Comparison of ENCODE assay signal across 9 mouse cellular contexts in the genomic region with DNA sequence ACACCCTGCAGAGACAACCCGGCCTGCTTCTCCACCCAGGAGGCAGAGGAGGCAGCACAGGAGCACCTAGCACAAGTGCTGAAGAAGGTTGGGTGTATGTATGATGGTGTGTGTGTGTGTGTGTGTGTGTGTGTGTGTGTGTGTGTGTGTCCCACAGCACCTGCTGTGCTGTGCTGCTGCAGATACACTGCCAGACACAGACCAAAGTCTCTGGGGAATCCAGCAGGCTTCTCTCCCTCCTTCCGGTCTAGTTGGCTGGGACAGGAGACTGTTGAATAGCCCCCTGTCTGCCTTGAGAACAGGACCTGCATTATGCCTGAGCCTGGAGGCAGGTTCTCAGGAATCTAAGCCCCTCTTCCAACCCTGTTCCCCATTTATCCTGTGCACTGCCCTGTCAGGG. TPM values are rescaled to one million over a fixed set of nuclear protein-coding genes. Genes with fewer than 3 reads are reported as not detected.
DNase-seq lines count a peak whose midpoint lies in the region; ATAC-seq lines count a peak whose summit lies in the region.
"Had no signal": no experiment of that assay in that cellular context is flagged by ENCODE, and none has a peak within 500 bp of the region (broad histone marks: within the 10 kb centered on the region; RNA-seq: fewer than 3 reads in every experiment).

No protein-coding gene starts in this region.

- H3K9ac ChIP-seq in neural tube, embryonic 11.5 days (ENCODE audit: low read length), result peak overlapping the region; percentile 80
- H3K9ac ChIP-seq in forebrain, embryonic 12.5 days, result peak overlapping the region; percentile 83
- H3K9ac ChIP-seq in liver, embryonic 13.5 days, result peak overlapping the region; percentile 81

- no peak for ATAC-seq in neural tube, embryonic 11.5 days (ENCODE audit: insufficient read depth, low FRiP score, low TSS enrichment)
- ATAC-seq in forebrain, embryonic 12.5 days (ENCODE audit: low FRiP score), result no peak
- ATAC-seq in liver, embryonic 13.5 days (ENCODE audit: low read depth), result no peak

- H3K27me3 ChIP-seq in neural tube, embryonic 11.5 days (ENCODE audit: control insufficient read depth, insufficient read depth, low read length), result no peaks in the 10 kb centered on the region
- peaks cover 6% of the 10 kb centered on the region for H3K27me3 ChIP-seq in forebrain, embryonic 12.5 days
- no peaks in the 10 kb centered on the region; the same call in none of the 2 replicates for H3K27me3 ChIP-seq in liver, embryonic 13.5 days

- DNase-seq in neural tube, embryonic 11.5 days (ENCODE audit: low spot score), result no peak
- DNase-seq in neural tube, embryonic 10.5 days (ENCODE audit: extremely low spot score, low spot score), result no peak
- no peak for DNase-seq in liver, embryonic 13.5 days
- DNase-seq in frontal cortex, postnatal 36 days (ENCODE audit: low spot score in 2 of 2), result no peak
- DNase-seq in ovary, adult 18-20 months (ENCODE audit: low spot score), result no peak
- DNase-seq in left cerebral cortex, adult 8-10 months (ENCODE audit: low spot score in 2 of 2), result no peak

- H3K9me3 ChIP-seq in neural tube, embryonic 11.5 days (ENCODE audit: control insufficient read depth, low read length), result no peaks in the 10 kb centered on the region
- H3K9me3 ChIP-seq in forebrain, embryonic 12.5 days, result no peaks in the 10 kb centered on the region
- H3K9me3 ChIP-seq in liver, embryonic 13.5 days (replicated peaks), result no peaks in the 10 kb centered on the region

- peaks cover 21% of the 10 kb centered on the region for H3K4me1 ChIP-seq in neural tube, embryonic 11.5 days (ENCODE audit: control insufficient read depth, insufficient read depth, low read length)
- H3K4me1 ChIP-seq in forebrain, embryonic 12.5 days, result peaks cover 32% of the 10 kb centered on the region
- H3K4me1 ChIP-seq in liver, embryonic 13.5 days (replicated peaks), result peaks cover 73% of the 10 kb centered on the region

- peaks cover 2% of the 10 kb centered on the region for H3K36me3 ChIP-seq in neural tube, embryonic 11.5 days (ENCODE audit: control insufficient read depth, insufficient read depth, low read length)
- peaks cover 41% of the 10 kb centered on the region for H3K36me3 ChIP-seq in forebrain, embryonic 12.5 days (replicated peaks)
- peaks cover 43% of the 10 kb centered on the region for H3K36me3 ChIP-seq in liver, embryonic 13.5 days

- peak overlapping the region; percentile 94 for H3K4me2 ChIP-seq in neural tube, embryonic 11.5 days (ENCODE audit: low read depth)
- peak overlapping the region; percentile 60 for H3K4me2 ChIP-seq in forebrain, embryonic 12.5 days
- H3K4me2 ChIP-seq in liver, embryonic 13.5 days, result peak overlapping the region; percentile 99

- H3K27ac ChIP-seq in neural tube, embryonic 11.5 days (ENCODE audit: low read depth, low read length), result no peak overlapping the region
- no peak overlapping the region for H3K27ac ChIP-seq in forebrain, embryonic 12.5 days
- H3K27ac ChIP-seq in liver, embryonic 13.5 days, result peak overlapping the region; percentile 87

- 18% methylated on average over 2 of the region's 2 CpGs for WGBS in neural tube, embryonic 11.5 days
- WGBS in forebrain, embryonic 12.5 days, result 23% methylated on average over 2 of the region's 2 CpGs
- 49% methylated on average over 2 of the region's 2 CpGs for whole genome bisulfite sequencing in liver, embryonic 13.5 days (ENCODE audit: insufficient replicate concordance)

- peak overlapping the region; percentile 86 for H3K4me3 ChIP-seq in neural tube, embryonic 11.5 days (ENCODE audit: low read depth, low read length)
- peak overlapping the region; percentile 79 for H3K4me3 ChIP-seq in forebrain, embryonic 12.5 days (replicated peaks)
- H3K4me3 ChIP-seq in liver, embryonic 13.5 days (replicated peaks), result peak overlapping the region; percentile 88

RNA-seq across cellular contexts. Expression of gene Sapcd2, which starts 1.3 kb away (rescaled TPM):
- 49.2 and 53.7 TPM in 2 replicates for polyA plus RNA-seq in neural tube, embryonic 11.5 days (2014; fragmentation: Nextera tagmentation; extraction: Ambion mirVana)
- polyA plus RNA-seq in forebrain, embryonic 12.5 days (2016; fragmentation: Nextera tagmentation; extraction: Ambion mirVana), result 60.8 and 67.8 TPM in 2 replicates
- 30.0 and 30.6 TPM in 2 replicates for polyA plus RNA-seq in liver, embryonic 13.5 days (2015; fragmentation: Nextera tagmentation; extraction: Ambion mirVana)
- 1 to 10 TPM; 1.7 to 3.8 (median 2.3) TPM for total RNA-seq in left cerebral cortex, adult 8-10 months (2022)
- total RNA-seq: neutrophil, adult 5-6 weeks had no signal

RNA-seq across cellular contexts. Expression of gene Uap1l1, which starts 7.9 kb away (rescaled TPM):
- polyA plus RNA-seq in neural tube, embryonic 11.5 days (2014; fragmentation: Nextera tagmentation; extraction: Ambion mirVana), result 5.1 and 7.0 TPM in 2 replicates
- 4.0 and 4.3 TPM in 2 replicates for polyA plus RNA-seq in forebrain, embryonic 12.5 days (2016; fragmentation: Nextera tagmentation; extraction: Ambion mirVana)
- 13.4 and 16.1 TPM in 2 replicates for polyA plus RNA-seq in liver, embryonic 13.5 days (2015; fragmentation: Nextera tagmentation; extraction: Ambion mirVana)
- 10 to 100 TPM; 20.9 to 31.0 (median 25.8) TPM for total RNA-seq in left cerebral cortex, adult 8-10 months (2022)

RNA-seq across cellular contexts. Expression of gene Dpp7, which starts 17.3 kb away (rescaled TPM):
- 16.2 and 20.6 TPM in 2 replicates for polyA plus RNA-seq in neural tube, embryonic 11.5 days (2014; fragmentation: Nextera tagmentation; extraction: Ambion mirVana)
- 18.0 and 19.9 TPM in 2 replicates for polyA plus RNA-seq in forebrain, embryonic 12.5 days (2016; fragmentation: Nextera tagmentation; extraction: Ambion mirVana)
- 9.0 and 10.5 TPM in 2 replicates for polyA plus RNA-seq in liver, embryonic 13.5 days (2015; fragmentation: Nextera tagmentation; extraction: Ambion mirVana)
- total RNA-seq in left cerebral cortex, adult 8-10 months (2022), result 10 to 100 TPM; 35.1 to 50.7 (median 37.9) TPM

RNA-seq across cellular contexts. Expression of gene Entpd2, which starts 22.2 kb away (rescaled TPM):
- polyA plus RNA-seq in neural tube, embryonic 11.5 days (2014; fragmentation: Nextera tagmentation; extraction: Ambion mirVana), result 0.12 TPM in 1 of 2 replicates, not detected in the other
- 0.22 TPM in 1 of 2 replicates, not detected in the other for polyA plus RNA-seq in forebrain, embryonic 12.5 days (2016; fragmentation: Nextera tagmentation; extraction: Ambion mirVana)
- polyA plus RNA-seq in liver, embryonic 13.5 days (2015; fragmentation: Nextera tagmentation; extraction: Ambion mirVana), result 0.40 and 0.41 TPM in 2 replicates
- total RNA-seq in left cerebral cortex, adult 8-10 months (2022), result 10 to 100 TPM; 13.1 to 17.5 (median 16.2) TPM
- total RNA-seq: hematopoietic stem cell, adult 5-6 weeks; neutrophil, adult 5-6 weeks had no signal

RNA-seq across cellular contexts. Expression of gene Npdc1, which starts 25.7 kb away (rescaled TPM):
- 133 TPM in 2 replicates for polyA plus RNA-seq in neural tube, embryonic 11.5 days (2014; fragmentation: Nextera tagmentation; extraction: Ambion mirVana)
- polyA plus RNA-seq in forebrain, embryonic 12.5 days (2016; fragmentation: Nextera tagmentation; extraction: Ambion mirVana), result 192 and 198 TPM in 2 replicates
- 4.2 and 5.1 TPM in 2 replicates for polyA plus RNA-seq in liver, embryonic 13.5 days (2015; fragmentation: Nextera tagmentation; extraction: Ambion mirVana)
- total RNA-seq in left cerebral cortex, adult 8-10 months (2022), result 100 to 1,000 TPM; 307 to 332 (median 316) TPM
- total RNA-seq: neutrophil, adult 5-6 weeks had no signal
